In genomic region chr5:119055430-119055829, GRCm38 (mm10) we compare ENCODE assay signal across 10 mouse cellular contexts.
A peak's percentile ranks its signal among the peaks of the same experiment; 100 is the strongest.
DNase-seq lines count a peak whose midpoint lies in the region; ATAC-seq lines count a peak whose summit lies in the region.
"Had no signal": no experiment of that assay in that cellular context is flagged by ENCODE, and none has a peak within 500 bp of the region (broad histone marks: within the 10 kb centered on the region; RNA-seq: fewer than 3 reads in every experiment).

No protein-coding gene starts in this region.

- peaks cover 5% of the 10 kb centered on the region; the same call in 1 of the 2 replicates for H3K27me3 ChIP-seq in heart, embryonic 11.5 days (ENCODE audit: control insufficient read depth, insufficient read depth, low read length)
- H3K27me3 ChIP-seq in lung, embryonic 16.5 days (ENCODE audit: control insufficient read depth, insufficient read depth, low read depth, low read length): no peaks in the 10 kb centered on the region
- H3K27me3 ChIP-seq: CH12.LX had no signal

- no peak overlapping the region for H3K27ac ChIP-seq in heart, embryonic 11.5 days (ENCODE audit: low read depth, low read length)
- no peak overlapping the region for H3K27ac ChIP-seq in lung, embryonic 16.5 days (ENCODE audit: low read length)

- no peak overlapping the region for H3K9ac ChIP-seq in heart, embryonic 11.5 days (ENCODE audit: low read depth, low read length)
- H3K9ac ChIP-seq in lung, embryonic 16.5 days (ENCODE audit: low read length): no peak overlapping the region

- WGBS in heart, embryonic 11.5 days (ENCODE audit: insufficient replicate concordance): 11% methylated on average over 12 of the region's 12 CpGs
- WGBS in lung, embryonic 16.5 days: 22% methylated on average over 12 of the region's 12 CpGs

- H3K4me1 ChIP-seq in heart, embryonic 11.5 days (ENCODE audit: control insufficient read depth, insufficient read depth, low read length): 0 out of 2 replicates have a peak, but pooled peaks cover 7% of the 10 kb centered on the region
- H3K4me1 ChIP-seq in lung, embryonic 16.5 days (replicated peaks; ENCODE audit: control insufficient read depth, insufficient read depth, low read length): peaks cover 4% of the 10 kb centered on the region

- DNase-seq in heart, adult 11 months: peak; percentile 99
- peak; percentile 94 for DNase-seq in R1 (ENCODE audit: low read depth, low spot score)
- DNase-seq in embryo, embryonic 10.5 days (ENCODE audit: low spot score): peak; percentile 64
- DNase-seq in heart, postnatal 4 days: peak; percentile 62
- no peak for DNase-seq in adipocyte (ENCODE audit: low spot score)

- no peak overlapping the region for H3K4me3 ChIP-seq in heart, embryonic 11.5 days (ENCODE audit: low read depth, low read length)
- H3K4me3 ChIP-seq in lung, embryonic 16.5 days (ENCODE audit: low read length): no peak overlapping the region
- H3K4me3 ChIP-seq: erythroblast, embryonic 14.5 days had no signal

- no peak overlapping the region for H3K4me2 ChIP-seq in heart, embryonic 11.5 days
- no peak overlapping the region for H3K4me2 ChIP-seq in lung, embryonic 16.5 days (ENCODE audit: low read depth, low read length)

- no peaks in the 10 kb centered on the region for H3K36me3 ChIP-seq in heart, embryonic 11.5 days (ENCODE audit: control insufficient read depth, insufficient read depth, low read length)
- H3K36me3 ChIP-seq in lung, embryonic 16.5 days (ENCODE audit: control insufficient read depth, insufficient read depth, low read length): no peaks in the 10 kb centered on the region

- no peak for ATAC-seq in heart, embryonic 11.5 days (replicated peaks; ENCODE audit: insufficient number of reproducible peaks, low FRiP score, low TSS enrichment)
- ATAC-seq in lung, embryonic 16.5 days (ENCODE audit: low read depth): peak; percentile 37
- no peak for ATAC-seq in megakaryocyte, adult 5-6 weeks (ENCODE audit: poor library complexity, severe bottlenecking)

- H3K9me3 ChIP-seq in heart, embryonic 11.5 days (replicated peaks; ENCODE audit: control insufficient read depth, low read length): no peaks in the 10 kb centered on the region
- no peaks in the 10 kb centered on the region for H3K9me3 ChIP-seq in lung, embryonic 16.5 days (ENCODE audit: control insufficient read depth, low read length)
